Mouse (Mus musculus) intestine, embryonic 14.5 days (tissue): ENCODE results near the gene Higd1c. TPM values are rescaled to one million over a fixed set of nuclear protein-coding genes. Genes with fewer than 3 reads are reported as not detected.

ENCODE experiments used
- ATAC-seq: fragments of 200-750 bp; cut with Nextera tagmentation; replicated peaks from 2 replicates; pipeline ENCODE4 v1.8.0; 2017; ENCODE audit warnings: low read depth, moderate number of reproducible peaks, moderate TSS enrichment, moderate library complexity; ENCODE audit not compliant: low FRiP score, low TSS enrichment
- DNase-seq: peaks from one replicate; pipeline ENCODE4 v3.0.0-alpha.2; 2018; ENCODE audit warnings: low spot score
- H3K27ac ChIP-seq: fragments of 300-500 bp; sonication (generic); 2 replicates; pipeline ENCODE4 v1.5.1; 2014; ENCODE audit warnings: low read depth, mild to moderate bottlenecking, control low read depth
- H3K27me3 ChIP-seq: fragments of 300-500 bp; sonication (generic); replicated peaks from 2 replicates; pipeline ENCODE4 v1.6.1; 2014; ENCODE audit warnings: low read length, control low read depth; ENCODE audit not compliant: control insufficient read depth, insufficient read depth
- H3K36me3 ChIP-seq: fragments of 300-500 bp; sonication (generic); 2 replicates; pipeline ENCODE4 v1.6.1; 2014; ENCODE audit warnings: low read length, control low read depth; ENCODE audit not compliant: control insufficient read depth, insufficient read depth
- H3K4me1 ChIP-seq: fragments of 300-500 bp; sonication (generic); replicated peaks from 2 replicates; pipeline ENCODE4 v1.6.1; 2014; ENCODE audit warnings: low read length, control low read depth, mixed read lengths; ENCODE audit not compliant: control insufficient read depth, insufficient read depth
- H3K4me2 ChIP-seq: fragments of 300-500 bp; sonication (generic); 2 replicates; pipeline ENCODE4 v1.6.1; 2014; ENCODE audit warnings: low read length
- H3K4me3 ChIP-seq: fragments of 300-500 bp; sonication (generic); 2 replicates; pipeline ENCODE4 v1.5.1; 2014; ENCODE audit warnings: low read depth, low read length, control low read depth, mixed read lengths
- H3K9ac ChIP-seq: fragments of 300-500 bp; sonication (generic); 2 replicates; pipeline ENCODE4 v1.6.1; 2014; ENCODE audit warnings: mild to moderate bottlenecking, low read length
- H3K9me3 ChIP-seq: fragments of 300-500 bp; sonication (generic); 2 replicates; pipeline ENCODE4 v1.6.1; 2016; ENCODE audit warnings: low read length, control low read depth; ENCODE audit not compliant: control insufficient read depth
- WGBS: fragments of 180-500 bp; shearing (Covaris S2); extraction: QIAGEN DNeasy Blood & Tissue Kit; methylation state at CpG from one replicate; pipeline ENCODE4 v1.1.7; 2014; 5-methylcytosine and 5-hydroxymethylcytosine counted together
- polyA plus RNA-seq: library from polyadenylated mRNA; unstranded; fragments of >200 nt; fragmentation: Nextera tagmentation; extraction: Ambion mirVana; gene quantifications from 2 replicates; pipeline ENCODE4 v1.2.1, GENCODE M21; 2014

The Higd1c gene
- polyA plus RNA-seq, 1 experiment from 2014 or later, result not detected

DNA sequence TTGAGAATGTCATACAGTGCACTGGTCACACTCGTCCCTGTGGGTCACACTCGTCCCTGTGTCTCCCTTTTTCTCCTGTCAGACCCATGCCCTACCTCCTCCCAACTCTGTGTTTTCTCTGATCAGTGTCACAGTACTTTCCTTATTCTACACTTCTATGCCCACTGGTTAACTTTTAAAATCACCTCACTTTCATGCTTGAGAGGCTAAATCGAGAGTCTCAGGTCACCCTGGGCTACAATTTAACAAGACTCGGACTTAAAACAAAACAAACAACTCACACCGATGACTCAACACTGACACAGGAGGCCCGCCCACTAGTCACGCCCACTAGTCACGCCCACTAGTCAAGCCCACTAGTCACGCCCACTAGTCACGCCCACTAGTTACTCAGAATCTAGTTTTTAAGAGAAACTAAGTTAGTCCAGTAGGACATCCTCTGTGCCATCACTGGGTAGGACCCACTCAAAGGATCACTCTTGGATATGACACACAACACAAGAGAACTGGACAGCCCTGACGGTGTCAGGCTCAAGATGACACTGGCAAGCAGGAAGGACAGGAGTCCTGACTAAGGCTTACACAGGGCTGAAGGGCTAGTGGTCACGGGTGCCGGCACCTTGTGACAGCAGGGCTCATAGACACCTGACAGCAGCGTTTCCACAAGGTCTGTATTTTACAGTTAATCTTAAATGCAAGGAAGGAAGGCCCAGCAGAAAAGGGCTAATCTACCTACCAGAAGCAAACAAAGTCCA, 46.8 kb downstream of the Higd1c start:
- Histone ChIP-seq H3K27ac (no peak overlapping the region), H3K9me3 (no peaks in the 10 kb centered on the region), H3K4me1 (no peaks in the 10 kb centered on the region), H3K36me3 (peaks cover 33% of the 10 kb centered on the region), H3K9ac (no peak overlapping the region), H3K4me2 (no peak overlapping the region), H3K4me3 (no peak overlapping the region), H3K27me3 (no peaks in the 10 kb centered on the region)
- peak; percentile 59 for DNase-seq
- 55% methylated on average over 14 of the region's 14 CpGs for WGBS
- ATAC-seq, result 0 out of 2 replicates have a peak, but pooled peaks have one; percentile 32

DNA sequence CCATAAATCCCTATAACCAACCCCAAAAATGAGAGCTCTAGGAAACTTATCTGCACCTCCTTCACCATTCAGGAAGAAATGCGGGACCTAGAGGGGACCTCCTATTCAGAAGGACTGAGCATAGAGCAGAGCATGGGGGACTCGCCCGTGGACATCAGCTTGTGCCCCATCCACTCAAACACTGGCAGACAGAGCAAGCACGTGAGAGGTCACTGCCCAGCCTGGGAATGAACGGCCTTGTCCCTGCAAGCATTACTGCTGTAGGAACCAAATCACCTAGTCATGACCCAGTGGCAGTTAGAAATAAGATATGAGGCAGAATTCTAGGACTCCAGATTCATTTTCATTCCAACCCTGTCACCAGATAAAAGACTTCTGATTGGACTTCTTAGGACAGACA, 47.4 kb downstream of the Higd1c start:
- DNase-seq (no peak), ATAC-seq (no peak)
- Histone ChIP-seq H3K4me3 (no peak overlapping the region), H3K27me3 (no peaks in the 10 kb centered on the region), H3K4me2 (no peak overlapping the region), H3K4me1 (no peaks in the 10 kb centered on the region), H3K9ac (no peak overlapping the region), H3K36me3 (peaks cover 32% of the 10 kb centered on the region), H3K27ac (no peak overlapping the region), H3K9me3 (no peaks in the 10 kb centered on the region)
- 86% methylated on average over 5 of the region's 5 CpGs for WGBS

DNA sequence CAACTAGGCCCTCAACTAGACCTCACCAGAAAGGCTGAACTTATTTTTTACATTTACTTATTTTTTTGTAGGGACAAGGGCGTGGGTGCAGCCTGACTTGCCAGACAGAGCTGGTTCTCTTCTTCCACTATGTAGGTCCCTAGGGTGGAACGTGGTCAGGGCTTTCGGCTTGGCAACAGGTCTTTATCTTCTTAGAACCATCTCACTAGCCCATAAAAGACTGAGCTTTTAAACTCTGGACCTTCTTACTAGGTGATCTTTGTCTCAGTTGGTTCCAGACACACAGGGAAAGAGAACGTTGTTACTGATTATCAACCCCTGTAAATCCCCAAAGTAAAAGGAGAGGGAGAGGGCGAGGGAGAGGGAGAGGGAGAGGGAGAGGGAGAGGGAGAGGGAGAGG, 49.0 kb downstream of the Higd1c start:
- no peak for ATAC-seq
- no peaks in the 10 kb centered on the region for H3K9me3 ChIP-seq
- 75% methylated on average over 4 of the region's 5 CpGs for WGBS
- H3K27ac ChIP-seq, result no peak overlapping the region
- H3K4me1 ChIP-seq, result no peaks in the 10 kb centered on the region
- H3K36me3 ChIP-seq, result peaks cover 27% of the 10 kb centered on the region
- H3K9ac ChIP-seq, result no peak overlapping the region
- H3K27me3 ChIP-seq, result no peaks in the 10 kb centered on the region
- no peak overlapping the region for H3K4me3 ChIP-seq
- DNase-seq, result no peak
- H3K4me2 ChIP-seq, result no peak overlapping the region

DNA sequence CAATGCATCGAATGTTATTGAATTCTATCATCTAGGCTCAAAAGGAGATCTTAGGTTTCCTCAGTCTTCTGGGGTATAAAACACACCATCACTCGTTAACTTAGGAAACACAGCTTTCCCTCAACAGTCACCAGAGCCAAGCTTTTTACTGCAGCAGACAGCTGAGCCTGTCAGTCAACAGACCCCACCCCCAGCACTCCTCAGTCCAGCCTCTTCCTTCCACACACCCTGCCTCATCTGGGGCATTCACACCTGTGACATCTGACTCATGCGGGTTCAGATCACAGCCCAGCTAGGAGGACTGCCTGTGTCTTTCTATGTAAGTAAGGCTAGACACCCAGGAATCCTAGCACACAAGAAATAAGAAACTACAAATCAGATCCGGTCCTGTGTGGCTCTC, 49.7 kb downstream of the Higd1c start:
- no peak overlapping the region for H3K4me3 ChIP-seq
- H3K4me1 ChIP-seq, result no peaks in the 10 kb centered on the region
- no peak overlapping the region for H3K27ac ChIP-seq
- no peaks in the 10 kb centered on the region for H3K27me3 ChIP-seq
- H3K9me3 ChIP-seq, result no peaks in the 10 kb centered on the region
- peaks cover 21% of the 10 kb centered on the region for H3K36me3 ChIP-seq
- DNase-seq (no peak), ATAC-seq (0 out of 2 replicates have a peak, but pooled peaks have one; percentile 62)
- WGBS, result 54% methylated on average over 4 of the region's 4 CpGs
- H3K4me2 ChIP-seq, result no peak overlapping the region
- H3K9ac ChIP-seq, result no peak overlapping the region

DNA sequence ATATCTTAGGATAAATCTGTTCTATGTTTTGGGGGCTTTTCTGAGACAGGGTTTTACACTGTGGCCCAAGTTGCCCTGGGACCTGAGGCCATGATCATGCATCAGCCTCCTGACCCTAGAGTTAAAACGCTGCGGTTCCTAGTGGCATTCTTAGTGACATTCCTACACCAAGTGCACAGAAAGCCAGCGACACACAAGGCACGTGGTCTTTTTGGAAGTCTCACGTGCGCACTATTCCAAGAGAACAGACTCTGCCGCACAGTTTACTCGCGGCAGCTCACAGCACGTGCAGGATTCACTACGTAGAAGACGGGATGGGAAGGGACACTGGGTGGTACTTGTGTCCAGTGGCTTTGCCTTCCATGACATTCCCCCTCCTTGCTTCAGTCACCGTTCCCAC, 50.6 kb downstream of the Higd1c start:
- no peak overlapping the region for H3K27ac ChIP-seq
- 93% methylated on average over 13 of the region's 13 CpGs for WGBS
- H3K36me3 ChIP-seq, result peaks cover 12% of the 10 kb centered on the region
- no peaks in the 10 kb centered on the region for H3K9me3 ChIP-seq
- ATAC-seq (no peak), DNase-seq (no peak)
- no peak overlapping the region for H3K4me2 ChIP-seq
- H3K4me1 ChIP-seq, result 0 out of 2 replicates have a peak, but pooled peaks cover 1% of the 10 kb centered on the region
- no peaks in the 10 kb centered on the region for H3K27me3 ChIP-seq
- H3K9ac ChIP-seq, result no peak overlapping the region
- no peak overlapping the region for H3K4me3 ChIP-seq

DNA sequence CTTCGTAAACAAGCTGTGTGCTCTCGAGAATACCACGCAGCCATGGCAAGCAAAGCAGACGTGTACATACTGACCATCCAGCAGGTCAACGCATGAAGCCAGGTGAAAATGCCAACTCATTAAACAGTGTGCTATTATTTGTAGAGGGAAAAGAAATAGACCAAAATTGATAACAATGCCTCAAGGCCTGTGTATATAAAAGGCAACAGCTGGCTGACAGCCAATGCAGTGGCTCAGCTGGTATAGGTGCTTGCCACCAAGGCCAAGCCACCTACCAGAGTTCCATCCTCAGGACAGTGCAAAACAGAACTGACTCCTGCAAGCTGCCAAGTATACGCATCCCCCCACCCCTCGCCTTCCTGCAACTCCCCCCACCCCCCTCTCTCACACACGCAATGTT, 51.3 kb downstream of the Higd1c start:
- H3K27ac ChIP-seq, result no peak overlapping the region
- no peak for DNase-seq

DNA sequence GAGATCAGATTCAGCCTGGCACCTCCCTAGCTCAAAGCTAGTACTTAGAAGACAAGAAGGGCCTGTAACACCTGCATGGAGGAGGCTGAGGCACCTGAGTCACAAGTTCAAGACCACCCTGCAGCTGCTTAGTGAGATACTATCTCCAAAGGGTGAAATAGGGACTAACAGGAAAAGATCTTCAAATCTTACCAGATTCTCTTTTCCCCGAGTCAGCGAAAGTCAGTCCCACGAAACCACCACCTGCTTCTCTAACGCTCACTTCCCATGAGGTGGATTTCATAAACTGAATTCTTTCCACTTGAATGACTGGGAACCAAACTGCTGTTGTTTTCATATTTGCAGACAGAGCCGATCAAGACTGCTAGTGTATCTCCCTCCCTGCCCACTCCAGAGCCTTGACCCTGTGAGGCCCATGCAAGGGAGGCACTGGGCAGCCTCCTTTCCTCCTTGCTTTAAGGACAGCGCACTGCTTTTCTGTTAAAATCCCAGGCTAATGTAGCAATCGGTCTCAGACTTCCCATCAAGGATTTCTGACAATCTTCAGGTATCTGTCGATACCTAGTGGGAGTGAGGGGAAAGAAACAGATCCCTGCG, 53.6 kb downstream of the Higd1c start:
- no peak for ATAC-seq
- H3K27ac ChIP-seq, result no peak overlapping the region
- H3K4me1 ChIP-seq, result peaks cover 13% of the 10 kb centered on the region; the same call in 1 of the 2 replicates
- 79% methylated on average over 9 of the region's 9 CpGs for WGBS
- H3K4me2 ChIP-seq, result no peak overlapping the region
- DNase-seq, result no peak
- no peaks in the 10 kb centered on the region for H3K27me3 ChIP-seq
- no peaks in the 10 kb centered on the region for H3K36me3 ChIP-seq
- H3K4me3 ChIP-seq, result no peak overlapping the region
- H3K9ac ChIP-seq, result no peak overlapping the region
- H3K9me3 ChIP-seq, result no peaks in the 10 kb centered on the region

More for the DNA sequence above, 51.3 kb downstream of the Higd1c start:
- Histone ChIP-seq H3K9ac (no peak overlapping the region), H3K4me2 (no peak overlapping the region), H3K4me3 (no peak overlapping the region), H3K36me3 (peaks cover 7% of the 10 kb centered on the region), H3K9me3 (no peaks in the 10 kb centered on the region), H3K27me3 (no peaks in the 10 kb centered on the region), H3K4me1 (0 out of 2 replicates have a peak, but pooled peaks cover 4% of the 10 kb centered on the region)
- ATAC-seq, result no peak
- WGBS, result 80% methylated on average over 8 of the region's 8 CpGs

DNA sequence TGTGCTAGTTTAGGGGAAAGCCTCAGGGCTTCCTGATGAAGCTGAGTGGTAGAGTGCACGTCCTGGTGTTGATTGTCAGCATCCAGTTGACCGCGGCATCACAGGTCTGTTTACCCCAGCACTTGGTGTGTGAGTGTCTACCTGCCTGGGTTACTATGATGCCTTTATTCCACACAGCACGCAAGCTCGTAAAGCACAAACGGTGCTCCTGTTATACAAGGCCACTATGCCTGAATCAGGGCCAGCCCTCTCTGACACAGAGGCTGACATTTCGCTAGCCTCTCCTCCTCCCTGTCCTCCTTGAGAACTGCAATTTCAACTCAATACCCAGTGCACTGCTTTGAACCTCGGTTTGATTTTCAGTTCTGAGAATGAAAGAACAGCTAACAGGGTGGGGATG, 55.0 kb downstream of the Higd1c start:
- no peak overlapping the region for H3K27ac ChIP-seq
- H3K4me2 ChIP-seq, result no peak overlapping the region

More for the DNA sequence above, 55.0 kb downstream of the Higd1c start:
- DNase-seq (no peak), ATAC-seq (no peak)
- no peak overlapping the region for H3K9ac ChIP-seq
- WGBS, result 72% methylated on average over 8 of the region's 8 CpGs
- no peaks in the 10 kb centered on the region for H3K36me3 ChIP-seq
- peaks cover 6% of the 10 kb centered on the region; the same call in 1 of the 2 replicates for H3K27me3 ChIP-seq
- peaks cover 14% of the 10 kb centered on the region; the same call in 1 of the 2 replicates for H3K4me1 ChIP-seq
- H3K4me3 ChIP-seq, result no peak overlapping the region
- no peaks in the 10 kb centered on the region for H3K9me3 ChIP-seq
